Mouse (Mus musculus) CD8-positive naive resting alpha-beta T cell, adult 2 months (primary cell): ENCODE measurements around the gene Rcn3.

Experiments
- DNase-seq, 2 experiments: peaks; one replicate each; pipeline ENCODE4 v3.0.0; 2022; ENCODE audit warnings: low read depth in 2 of 2, low spot score in 2 of 2

The Rcn3 gene

GRCm38 (mm10) chr7:45075405-45075804 is 16.6 kb downstream of the Rcn3 start:
- no peak for DNase-seq

GRCm38 (mm10) chr7:45073949-45074348 is 18.1 kb downstream of the Rcn3 start:
- no peak for DNase-seq

GRCm38 (mm10) chr7:45073171-45073707 is 18.8 kb downstream of the Rcn3 start:
- no peak for DNase-seq

GRCm38 (mm10) chr7:45072230-45072629 is 19.8 kb downstream of the Rcn3 start:
- DNase-seq = no peak

- DNase-seq = no peak
Observed at GRCm38 (mm10) chr7:45069671-45070070, 22.4 kb downstream of the Rcn3 start.

- DNase-seq = peak; percentile 51 to 68
Observed at GRCm38 (mm10) chr7:45068000-45068318, 24.1 kb downstream of the Rcn3 start.

GRCm38 (mm10) chr7:45067190-45067999 is 24.6 kb downstream of the Rcn3 start:
- DNase-seq = no peak

- DNase-seq = peak; percentile 92 to 95
Observed at GRCm38 (mm10) chr7:45062239-45062835, 29.7 kb downstream of the Rcn3 start, which contains the start of the genes Nosip and Prrg2. TSS of gene Nosip (plus strand) at chr7:45062429. TSS of gene Prrg2 (minus strand) at chr7:45062677.

GRCm38 (mm10) chr7:45061532-45062075 is 30.4 kb downstream of the Rcn3 start:
- DNase-seq = no peak

GRCm38 (mm10) chr7:45060632-45061122 is 31.3 kb downstream of the Rcn3 start:
- DNase-seq = no peak

GRCm38 (mm10) chr7:45058607-45059571 is 33.1 kb downstream of the Rcn3 start:
- no peak for DNase-seq

GRCm38 (mm10) chr7:45056972-45057348 is 35.1 kb downstream of the Rcn3 start:
- no peak for DNase-seq

GRCm38 (mm10) chr7:45056329-45056971 is 35.6 kb downstream of the Rcn3 start:
- DNase-seq = no peak

- peak; percentile 86 to 90 for DNase-seq
Observed at GRCm38 (mm10) chr7:45053931-45054510, 38.0 kb downstream of the Rcn3 start.

- DNase-seq = peak; percentile 48 to 60
Observed at GRCm38 (mm10) chr7:45053117-45053930, 38.7 kb downstream of the Rcn3 start.

GRCm38 (mm10) chr7:45052862-45053116 is 39.2 kb downstream of the Rcn3 start, which contains the start of gene Prr12:
TSS of gene Prr12 (minus strand) at chr7:45052881.
- no peak for DNase-seq

- peak; percentile 16 to 21 for DNase-seq
Observed at GRCm38 (mm10) chr7:45052181-45052861, 39.7 kb downstream of the Rcn3 start.

- DNase-seq = no peak
Observed at GRCm38 (mm10) chr7:45051601-45051974, 40.4 kb downstream of the Rcn3 start.
